Mouse (Mus musculus): ENCODE data around the gene Ldlrad1. TPM values are rescaled to one million over a fixed set of nuclear protein-coding genes. Genes with fewer than 3 reads are reported as not detected.

Gene Ldlrad1
- polyA plus RNA-seq, 2 experiments = not detected

- H3K4me2 ChIP-seq (ENCODE audit: low read depth) = peak overlapping the region; percentile 53
- H3K36me3 ChIP-seq (replicated peaks; ENCODE audit: control insufficient read depth, insufficient read depth, low read depth) = no peaks in the 10 kb centered on the region
- no peaks in the 10 kb centered on the region for H3K27me3 ChIP-seq (ENCODE audit: control insufficient read depth, insufficient read depth, low read length)
- peak; percentile 78 to 86 (median 84) for DNase-seq (ENCODE audit: low read depth in 3 of 3, low spot score in 3 of 3)
- peak; percentile 90 for TF ChIP-seq EP300 (IDR thresholded peaks at IDR 0.05; ENCODE audit: low read depth)
- TF ChIP-seq CTCF (IDR thresholded peaks at IDR 0.05; ENCODE audit: low read depth) = peak; percentile 81
- H3K4me3 ChIP-seq (ENCODE audit: insufficient read depth in 1 of 2, low read depth in 2 of 2, low read length in 2 of 2) = no peak overlapping the region
- peak; percentile 100 for ATAC-seq (ENCODE audit: insufficient read depth)
- 11% methylated on average over 9 of the region's 9 CpGs for WGBS (ENCODE audit: insufficient replicate concordance)
- no peaks in the 10 kb centered on the region for H3K9me3 ChIP-seq (ENCODE audit: control insufficient read depth, low read length)
- H3K9ac ChIP-seq (replicated peaks) = peak overlapping the region; percentile 45
- H3K27ac ChIP-seq = peak overlapping the region; percentile 82
- H3K4me1 ChIP-seq (replicated peaks; ENCODE audit: control insufficient read depth in 2 of 2, insufficient read depth in 2 of 2, low read length in 1 of 2) = peaks cover 26 to 35% of the 10 kb centered on the region in 2 experiments
Measured at GRCm38 (mm10) chr4:107217574-107217973, 8.6 kb downstream of the Ldlrad1 start.

- Histone ChIP-seq H3K9me3 (ENCODE audit: control insufficient read depth, low read length) (no peaks in the 10 kb centered on the region), H3K27ac (no peak overlapping the region), H3K9ac (replicated peaks) (no peak overlapping the region), H3K27me3 (ENCODE audit: control insufficient read depth, insufficient read depth, low read length) (no peaks in the 10 kb centered on the region), H3K36me3 (replicated peaks; ENCODE audit: control insufficient read depth, insufficient read depth, low read depth) (no peaks in the 10 kb centered on the region), H3K4me1 (replicated peaks; ENCODE audit: control insufficient read depth in 2 of 2, insufficient read depth in 2 of 2, low read length in 1 of 2) (peaks cover 26 to 40% of the 10 kb centered on the region in 2 experiments), H3K4me2 (ENCODE audit: low read depth) (no peak overlapping the region), H3K4me3 (ENCODE audit: insufficient read depth in 1 of 2, low read depth in 2 of 2, low read length in 2 of 2) (no peak overlapping the region)
- WGBS (ENCODE audit: insufficient replicate concordance) = 78% methylated on average over 5 of the region's 5 CpGs
- no peak for DNase-seq (ENCODE audit: low read depth in 3 of 3, low spot score in 3 of 3)
- no peak for ATAC-seq (ENCODE audit: insufficient read depth)
- TF ChIP-seq EP300 (IDR thresholded peaks at IDR 0.05; ENCODE audit: low read depth) (no peak), CTCF (IDR thresholded peaks at IDR 0.05; ENCODE audit: low read depth) (no peak)
Measured at GRCm38 (mm10) chr4:107221524-107221923, 12.5 kb downstream of the Ldlrad1 start.

GRCm38 (mm10) chr4:107223225-107224204 lies 14.5 kb downstream of the Ldlrad1 start:
- peak; percentile 63; the same call in 1 of the 2 replicates for ATAC-seq (ENCODE audit: insufficient read depth)
- H3K4me1 ChIP-seq (replicated peaks; ENCODE audit: control insufficient read depth in 2 of 2, insufficient read depth in 2 of 2, low read length in 1 of 2) = peaks cover 9 to 21% of the 10 kb centered on the region in 2 experiments

GRCm38 (mm10) chr4:107226313-107226712 lies 17.3 kb downstream of the Ldlrad1 start:
- DNase-seq (ENCODE audit: low read depth in 3 of 3, low spot score in 3 of 3) (no peak), ATAC-seq (ENCODE audit: insufficient read depth) (no peak)
- Histone ChIP-seq H3K9me3 (ENCODE audit: control insufficient read depth, low read length) (no peaks in the 10 kb centered on the region), H3K4me1 (replicated peaks; ENCODE audit: control insufficient read depth in 2 of 2, insufficient read depth in 2 of 2, low read length in 1 of 2) (peaks cover 3 to 11% of the 10 kb centered on the region in 2 experiments; a peak in 3 of 4 replicates), H3K27me3 (ENCODE audit: control insufficient read depth, insufficient read depth, low read length) (no peaks in the 10 kb centered on the region), H3K4me3 (ENCODE audit: insufficient read depth in 1 of 2, low read depth in 2 of 2, low read length in 2 of 2) (no peak overlapping the region), H3K9ac (replicated peaks) (no peak overlapping the region), H3K36me3 (replicated peaks; ENCODE audit: control insufficient read depth, insufficient read depth, low read depth) (no peaks in the 10 kb centered on the region), H3K4me2 (ENCODE audit: low read depth) (no peak overlapping the region), H3K27ac (no peak overlapping the region)
- 43% methylated on average over 2 of the region's 2 CpGs for WGBS (ENCODE audit: insufficient replicate concordance)
- no peak for TF ChIP-seq CTCF (IDR thresholded peaks at IDR 0.05; ENCODE audit: low read depth)
- TF ChIP-seq EP300 (IDR thresholded peaks at IDR 0.05; ENCODE audit: low read depth) = no peak

More at GRCm38 (mm10) chr4:107223225-107224204, 14.5 kb downstream of the Ldlrad1 start:
- DNase-seq (ENCODE audit: low read depth in 3 of 3, low spot score in 3 of 3) = peak in 1 of 3 experiments; percentile 24
- no peak overlapping the region for H3K4me3 ChIP-seq (ENCODE audit: insufficient read depth in 1 of 2, low read depth in 2 of 2, low read length in 2 of 2)
- no peaks in the 10 kb centered on the region for H3K9me3 ChIP-seq (ENCODE audit: control insufficient read depth, low read length)
- H3K4me2 ChIP-seq (ENCODE audit: low read depth) = no peak overlapping the region
- no peaks in the 10 kb centered on the region for H3K27me3 ChIP-seq (ENCODE audit: control insufficient read depth, insufficient read depth, low read length)
- no peak overlapping the region for H3K27ac ChIP-seq
- H3K9ac ChIP-seq (replicated peaks) = no peak overlapping the region
- TF ChIP-seq CTCF (IDR thresholded peaks at IDR 0.05; ENCODE audit: low read depth) (no peak), EP300 (IDR thresholded peaks at IDR 0.05; ENCODE audit: low read depth) (no peak)
- WGBS (ENCODE audit: insufficient replicate concordance) = 67% methylated on average over 11 of the region's 11 CpGs
- no peaks in the 10 kb centered on the region for H3K36me3 ChIP-seq (replicated peaks; ENCODE audit: control insufficient read depth, insufficient read depth, low read depth)

GRCm38 (mm10) chr4:107232219-107232618 lies 23.2 kb downstream of the Ldlrad1 start:
- DNase-seq (ENCODE audit: low read depth in 3 of 3, low spot score in 3 of 3) (no peak), ATAC-seq (ENCODE audit: insufficient read depth) (no peak)
- Histone ChIP-seq H3K36me3 (replicated peaks; ENCODE audit: control insufficient read depth, insufficient read depth, low read depth) (no peaks in the 10 kb centered on the region), H3K9me3 (ENCODE audit: control insufficient read depth, low read length) (no peaks in the 10 kb centered on the region), H3K4me2 (ENCODE audit: low read depth) (no peak overlapping the region), H3K9ac (replicated peaks) (no peak overlapping the region), H3K27ac (no peak overlapping the region), H3K27me3 (ENCODE audit: control insufficient read depth, insufficient read depth, low read length) (no peaks in the 10 kb centered on the region), H3K4me3 (ENCODE audit: insufficient read depth in 1 of 2, low read depth in 2 of 2, low read length in 2 of 2) (no peak overlapping the region), H3K4me1 (replicated peaks; ENCODE audit: control insufficient read depth in 2 of 2, insufficient read depth in 2 of 2, low read length in 1 of 2) (no peaks in the 10 kb centered on the region; a peak in 1 of 4 replicates)
- TF ChIP-seq CTCF (IDR thresholded peaks at IDR 0.05; ENCODE audit: low read depth) (no peak), EP300 (IDR thresholded peaks at IDR 0.05; ENCODE audit: low read depth) (no peak)
- 80% methylated on average over 3 of the region's 3 CpGs for WGBS (ENCODE audit: insufficient replicate concordance)

Measured in liver, embryonic 14.5 days (tissue).